Mouse (Mus musculus) brain, embryonic 14.5 days (tissue): ENCODE data around the gene Srgap3.

Source experiments
- CTCF ChIP-seq: fragments of 200-500 bp; IDR thresholded peaks from 2 replicates; pipeline ENCODE4 v1.5.1; 2012; ENCODE audit warnings: inconsistent platforms, mild to moderate bottlenecking, moderate library complexity, borderline replicate concordance; ENCODE audit not compliant: insufficient read depth, insufficient read length; ENCODE audit errors: extremely low read depth
- POLR2A ChIP-seq: fragments of 200-500 bp; IDR thresholded peaks from 2 replicates; pipeline ENCODE4 v1.6.1; 2012; ENCODE audit warnings: mild to moderate bottlenecking, inconsistent platforms, borderline replicate concordance; ENCODE audit not compliant: poor library complexity, insufficient read depth, insufficient read length, severe bottlenecking; ENCODE audit errors: extremely low read depth

DNA sequence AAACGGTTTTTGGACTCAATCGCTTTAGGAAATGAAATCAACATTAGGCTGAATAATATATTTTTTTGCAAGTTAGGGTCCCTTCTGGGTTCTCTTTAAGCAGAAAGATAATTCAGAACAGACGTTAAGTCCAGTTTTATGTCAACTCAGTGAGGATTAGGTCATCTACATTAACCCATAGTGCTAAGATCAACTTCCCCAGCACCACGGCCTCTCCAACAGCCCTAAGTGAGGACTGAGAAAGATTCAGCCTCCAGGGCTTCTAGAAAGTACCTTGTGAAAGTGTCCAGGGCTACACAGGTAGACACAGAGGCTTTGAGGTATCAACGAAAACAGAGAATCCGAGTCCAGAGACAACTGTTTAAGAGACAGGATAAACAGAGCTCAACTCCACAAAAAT, 11.3 kb upstream of the Srgap3 start:
- TF ChIP-seq CTCF (no peak), POLR2A (no peak)
